In the genomic region with DNA sequence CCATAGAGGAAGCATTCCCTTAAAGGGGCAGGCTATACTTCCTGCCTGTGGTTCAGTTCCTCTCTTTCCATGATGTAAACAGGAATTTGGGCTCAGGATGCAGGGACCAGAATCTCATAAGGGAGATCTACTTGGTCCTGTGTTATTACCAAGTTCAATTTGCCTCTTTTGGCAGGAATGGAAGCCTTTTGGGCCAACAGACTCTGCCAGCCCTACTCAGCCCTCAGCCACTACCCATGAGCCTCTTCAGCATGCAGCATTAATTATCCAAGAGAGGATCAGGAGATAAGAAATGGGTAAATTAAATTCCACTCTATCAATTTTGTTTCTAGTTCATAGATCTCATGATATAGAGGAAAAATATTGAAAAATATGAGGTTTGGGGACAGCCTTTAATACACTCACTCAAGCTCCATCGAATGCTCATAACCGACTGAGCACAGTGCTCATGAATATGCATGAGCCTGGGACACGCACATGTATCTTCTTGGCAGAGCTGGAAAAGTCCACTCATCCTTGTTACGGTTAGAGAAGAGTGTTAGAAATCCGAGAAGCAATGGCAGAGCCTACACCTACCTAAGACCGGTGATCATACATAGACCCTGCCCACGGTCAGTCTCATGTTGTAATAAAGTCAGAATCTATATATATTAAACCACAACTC, we compare ENCODE assay signal across 19 mouse cellular contexts.
DNase-seq lines count a peak whose midpoint lies in the region; ATAC-seq and TF ChIP-seq lines count a peak whose summit lies in the region.
"Had no signal": no experiment of that assay in that cellular context is flagged by ENCODE, and none has a peak within 500 bp of the region (broad histone marks: within the 10 kb centered on the region; RNA-seq: fewer than 3 reads in every experiment).

No protein-coding gene starts in this region.

- whole genome bisulfite sequencing in hindbrain, embryonic 11.5 days: 78% methylated on average over 7 of the region's 7 CpGs
- WGBS in hindbrain, embryonic 10.5 days: 88% methylated on average over 7 of the region's 7 CpGs
- 46% methylated on average over 7 of the region's 7 CpGs for WGBS in neural tube, embryonic 13.5 days
- 43% methylated on average over 7 of the region's 7 CpGs for WGBS in neural tube, embryonic 15.5 days
- 54% methylated on average over 7 of the region's 7 CpGs for WGBS in midbrain, postnatal 0 days

- no peak overlapping the region for H3K27ac ChIP-seq in hindbrain, embryonic 11.5 days (ENCODE audit: low read depth, low read length)
- no peak overlapping the region for H3K27ac ChIP-seq in hindbrain, embryonic 10.5 days
- H3K27ac ChIP-seq in neural tube, embryonic 13.5 days (replicated peaks): peak overlapping the region; percentile 55; the same call in 1 of the 2 replicates
- no peak overlapping the region; the same call in 1 of the 2 replicates for H3K27ac ChIP-seq in neural tube, embryonic 15.5 days (replicated peaks)
- H3K27ac ChIP-seq in midbrain, postnatal 0 days (ENCODE audit: low read depth, low read length): no peak overlapping the region
- H3K27ac ChIP-seq: limb, embryonic 15.5 days; liver, embryonic 15.5 days; macrophage; midbrain, embryonic 12.5 days had no signal

- peak; percentile 66 to 71 for DNase-seq in cerebellum, postnatal 10 days
- no peak for DNase-seq in cerebellum, adult 11 months
- peak; percentile 19 for DNase-seq in hindbrain, embryonic 11.5 days (ENCODE audit: low spot score)
- no peak for DNase-seq in hindbrain, embryonic 10.5 days (ENCODE audit: low spot score)
- DNase-seq in midbrain, postnatal 0 days (ENCODE audit: low spot score): peak; percentile 63
- no peak for DNase-seq in right cerebral cortex, postnatal 25 days
- DNase-seq: adrenal gland, adult 8-10 months; cerebellum, adult 11-12 months; heart, postnatal 14 days; kidney, adult 8-10 months; kidney, postnatal 36 days had no signal

- no peaks in the 10 kb centered on the region for H3K9me3 ChIP-seq in hindbrain, embryonic 11.5 days (ENCODE audit: control insufficient read depth, low read length)
- H3K9me3 ChIP-seq in hindbrain, embryonic 10.5 days: no peaks in the 10 kb centered on the region
- no peaks in the 10 kb centered on the region for H3K9me3 ChIP-seq in neural tube, embryonic 13.5 days
- H3K9me3 ChIP-seq in neural tube, embryonic 15.5 days (replicated peaks): no peaks in the 10 kb centered on the region
- H3K9me3 ChIP-seq in midbrain, postnatal 0 days (ENCODE audit: low read length): no peaks in the 10 kb centered on the region
- H3K9me3 ChIP-seq: heart, embryonic 12.5 days; limb, embryonic 15.5 days; liver, embryonic 15.5 days; midbrain, embryonic 12.5 days had no signal

- H3K4me3 ChIP-seq in hindbrain, embryonic 11.5 days (ENCODE audit: low read depth, low read length): no peak overlapping the region
- no peak overlapping the region for H3K4me3 ChIP-seq in hindbrain, embryonic 10.5 days
- H3K4me3 ChIP-seq in neural tube, embryonic 13.5 days: no peak overlapping the region
- H3K4me3 ChIP-seq in neural tube, embryonic 15.5 days (replicated peaks): no peak overlapping the region
- no peak overlapping the region for H3K4me3 ChIP-seq in midbrain, postnatal 0 days (ENCODE audit: low read depth, low read length)
- H3K4me3 ChIP-seq: heart, embryonic 12.5 days; limb, embryonic 15.5 days; liver, embryonic 15.5 days; midbrain, embryonic 12.5 days had no signal

- no peaks in the 10 kb centered on the region for H3K36me3 ChIP-seq in hindbrain, embryonic 11.5 days (ENCODE audit: control insufficient read depth, insufficient read depth, low read length)
- H3K36me3 ChIP-seq in hindbrain, embryonic 10.5 days: no peaks in the 10 kb centered on the region
- H3K36me3 ChIP-seq in neural tube, embryonic 13.5 days: no peaks in the 10 kb centered on the region
- no peaks in the 10 kb centered on the region for H3K36me3 ChIP-seq in neural tube, embryonic 15.5 days
- H3K36me3 ChIP-seq in midbrain, postnatal 0 days (ENCODE audit: insufficient read depth, low read length): no peaks in the 10 kb centered on the region
- H3K36me3 ChIP-seq: heart, embryonic 12.5 days; limb, embryonic 15.5 days; liver, embryonic 15.5 days; midbrain, embryonic 12.5 days had no signal

- no peak for TF ChIP-seq CTCF in midbrain, postnatal 0 days (IDR thresholded peaks at IDR 0.05)

- ATAC-seq in hindbrain, embryonic 11.5 days (ENCODE audit: low FRiP score): no peak
- ATAC-seq in neural tube, embryonic 13.5 days (ENCODE audit: low read depth): peak; percentile 75
- ATAC-seq in neural tube, embryonic 15.5 days (ENCODE audit: low FRiP score): no peak; the same call in 1 of the 2 replicates
- no peak; the same call in 1 of the 2 replicates for ATAC-seq in midbrain, postnatal 0 days (ENCODE audit: low FRiP score)
- ATAC-seq: Patski had no signal

- H3K9ac ChIP-seq in hindbrain, embryonic 11.5 days (ENCODE audit: low read depth, low read length): no peak overlapping the region
- no peak overlapping the region for H3K9ac ChIP-seq in neural tube, embryonic 13.5 days
- H3K9ac ChIP-seq in neural tube, embryonic 15.5 days (replicated peaks): no peak overlapping the region
- no peak overlapping the region for H3K9ac ChIP-seq in midbrain, postnatal 0 days (replicated peaks; ENCODE audit: low read length, poor library complexity, severe bottlenecking)
- H3K9ac ChIP-seq: heart, embryonic 12.5 days; limb, embryonic 15.5 days; liver, embryonic 15.5 days; midbrain, embryonic 12.5 days had no signal

- H3K4me2 ChIP-seq in hindbrain, embryonic 11.5 days (replicated peaks; ENCODE audit: low read depth, low read length): no peak overlapping the region
- no peak overlapping the region for H3K4me2 ChIP-seq in neural tube, embryonic 13.5 days
- no peak overlapping the region for H3K4me2 ChIP-seq in neural tube, embryonic 15.5 days
- H3K4me2 ChIP-seq in midbrain, postnatal 0 days (ENCODE audit: low read depth, low read length, poor library complexity, severe bottlenecking): no peak overlapping the region
- H3K4me2 ChIP-seq: heart, embryonic 12.5 days; limb, embryonic 15.5 days; liver, embryonic 15.5 days; midbrain, embryonic 12.5 days had no signal

- no peaks in the 10 kb centered on the region for H3K4me1 ChIP-seq in hindbrain, embryonic 11.5 days (replicated peaks; ENCODE audit: control insufficient read depth, insufficient read depth, low read length)
- H3K4me1 ChIP-seq in hindbrain, embryonic 10.5 days (replicated peaks): no peaks in the 10 kb centered on the region
- peaks cover 12% of the 10 kb centered on the region; the same call in 1 of the 2 replicates for H3K4me1 ChIP-seq in neural tube, embryonic 13.5 days (replicated peaks)
- H3K4me1 ChIP-seq in neural tube, embryonic 15.5 days: peaks cover 16% of the 10 kb centered on the region
- peaks cover 6% of the 10 kb centered on the region for H3K4me1 ChIP-seq in midbrain, postnatal 0 days (ENCODE audit: insufficient read depth, low read length)
- H3K4me1 ChIP-seq: limb, embryonic 15.5 days; liver, embryonic 15.5 days; midbrain, embryonic 12.5 days had no signal

- H3K27me3 ChIP-seq in hindbrain, embryonic 11.5 days (ENCODE audit: control insufficient read depth, insufficient read depth, low read length): no peaks in the 10 kb centered on the region
- H3K27me3 ChIP-seq in hindbrain, embryonic 10.5 days (ENCODE audit: insufficient read depth, poor library complexity, severe bottlenecking): no peaks in the 10 kb centered on the region
- no peaks in the 10 kb centered on the region for H3K27me3 ChIP-seq in neural tube, embryonic 13.5 days
- no peaks in the 10 kb centered on the region for H3K27me3 ChIP-seq in neural tube, embryonic 15.5 days (replicated peaks)
- no peaks in the 10 kb centered on the region for H3K27me3 ChIP-seq in midbrain, postnatal 0 days (ENCODE audit: insufficient read depth, low read length)
- H3K27me3 ChIP-seq: heart, embryonic 12.5 days; limb, embryonic 15.5 days; liver, embryonic 15.5 days; midbrain, embryonic 12.5 days; Patski had no signal

Comparison
In these comparisons a context has a peak if more than half of its experiments do, and no peak if none do; other contexts are left out.
1. DNase-seq: peak in cerebellum, postnatal 10 days (2 of 2), hindbrain, embryonic 11.5 days (single experiment) and midbrain, postnatal 0 days (single experiment); none in cerebellum, adult 11 months (single experiment), hindbrain, embryonic 10.5 days (single experiment) and right cerebral cortex, postnatal 25 days (single experiment).